Mouse (Mus musculus): ENCODE measurements around the gene Ramac. TPM values are rescaled to one million over a fixed set of nuclear protein-coding genes. Genes with fewer than 3 reads are reported as not detected.

Ramac gene
- polyA plus RNA-seq, 1 experiment from 2014 or later: 102 TPM

- 70% methylated on average over 8 of the region's 8 CpGs for WGBS
- Histone ChIP-seq H3K27ac (no peak overlapping the region), H3K4me1 (peaks cover 6% of the 10 kb centered on the region; the same call in 1 of the 2 replicates), H3K36me3 (no peaks in the 10 kb centered on the region), H3K27me3 (ENCODE audit: insufficient read depth, poor library complexity, severe bottlenecking) (no peaks in the 10 kb centered on the region), H3K4me3 (no peak overlapping the region), H3K9me3 (no peaks in the 10 kb centered on the region)
- DNase-seq (ENCODE audit: low spot score): no peak
Observed at GRCm38 (mm10) chr7:81738720-81739385, 23.9 kb upstream of the Ramac start.

GRCm38 (mm10) chr7:81740010-81740409, 22.7 kb upstream of the Ramac start:
- Histone ChIP-seq H3K9me3 (no peaks in the 10 kb centered on the region), H3K4me3 (no peak overlapping the region), H3K27ac (no peak overlapping the region), H3K36me3 (no peaks in the 10 kb centered on the region), H3K27me3 (ENCODE audit: insufficient read depth, poor library complexity, severe bottlenecking) (no peaks in the 10 kb centered on the region), H3K4me1 (peaks cover 15% of the 10 kb centered on the region; the same call in 1 of the 2 replicates)
- DNase-seq (ENCODE audit: low spot score): no peak
- WGBS: 84% methylated on average over 7 of the region's 7 CpGs

GRCm38 (mm10) chr7:81744145-81744544, 18.6 kb upstream of the Ramac start:
- 60% methylated on average over 4 of the region's 4 CpGs for WGBS
- Histone ChIP-seq H3K4me3 (no peak overlapping the region), H3K9me3 (no peaks in the 10 kb centered on the region), H3K4me1 (peaks cover 15% of the 10 kb centered on the region; the same call in 1 of the 2 replicates), H3K27ac (no peak overlapping the region), H3K36me3 (no peaks in the 10 kb centered on the region), H3K27me3 (ENCODE audit: insufficient read depth, poor library complexity, severe bottlenecking) (no peaks in the 10 kb centered on the region)
- DNase-seq (ENCODE audit: low spot score): peak; percentile 87

GRCm38 (mm10) chr7:81747956-81748355, 14.8 kb upstream of the Ramac start:
- WGBS: 76% methylated on average over 3 of the region's 3 CpGs
- Histone ChIP-seq H3K36me3 (no peaks in the 10 kb centered on the region), H3K4me3 (no peak overlapping the region), H3K9me3 (no peaks in the 10 kb centered on the region), H3K4me1 (peaks cover 10% of the 10 kb centered on the region; the same call in 1 of the 2 replicates), H3K27me3 (ENCODE audit: insufficient read depth, poor library complexity, severe bottlenecking) (no peaks in the 10 kb centered on the region), H3K27ac (no peak overlapping the region)
- DNase-seq (ENCODE audit: low spot score): no peak

GRCm38 (mm10) chr7:81763110-81763845, 553 bp downstream of the Ramac start:
- Histone ChIP-seq H3K9me3 (no peaks in the 10 kb centered on the region), H3K27me3 (ENCODE audit: insufficient read depth, poor library complexity, severe bottlenecking) (no peaks in the 10 kb centered on the region), H3K36me3 (no peaks in the 10 kb centered on the region), H3K27ac (peak overlapping the region; percentile 90), H3K4me3 (peak overlapping the region; percentile 91), H3K4me1 (peaks cover 10% of the 10 kb centered on the region; the same call in 1 of the 2 replicates)
- WGBS: 1% methylated on average over 60 of the region's 60 CpGs
- DNase-seq (ENCODE audit: low spot score): no peak

- Histone ChIP-seq H3K27me3 (ENCODE audit: insufficient read depth, poor library complexity, severe bottlenecking) (no peaks in the 10 kb centered on the region), H3K9me3 (no peaks in the 10 kb centered on the region), H3K4me3 (no peak overlapping the region), H3K27ac (0 out of 2 replicates have a peak overlapping the region, but pooled peaks have one; percentile 29), H3K4me1 (peaks cover 8% of the 10 kb centered on the region), H3K36me3 (peaks cover 8% of the 10 kb centered on the region; the same call in 1 of the 2 replicates)
- 66% methylated on average over 10 of the region's 10 CpGs for WGBS
- no peak for DNase-seq (ENCODE audit: low spot score)
Observed at GRCm38 (mm10) chr7:81772786-81773539, 10.2 kb downstream of the Ramac start.

GRCm38 (mm10) chr7:81775325-81775724, 12.6 kb downstream of the Ramac start:
- 80% methylated on average over 5 of the region's 5 CpGs for WGBS
- Histone ChIP-seq H3K27ac (no peak overlapping the region), H3K4me1 (peaks cover 8% of the 10 kb centered on the region), H3K4me3 (no peak overlapping the region), H3K9me3 (no peaks in the 10 kb centered on the region), H3K27me3 (ENCODE audit: insufficient read depth, poor library complexity, severe bottlenecking) (no peaks in the 10 kb centered on the region), H3K36me3 (peaks cover 24% of the 10 kb centered on the region)
- no peak for DNase-seq (ENCODE audit: low spot score)

GRCm38 (mm10) chr7:81777667-81778218, 15.0 kb downstream of the Ramac start:
- Histone ChIP-seq H3K4me3 (no peak overlapping the region), H3K36me3 (peaks cover 42% of the 10 kb centered on the region), H3K4me1 (peaks cover 5% of the 10 kb centered on the region), H3K27me3 (ENCODE audit: insufficient read depth, poor library complexity, severe bottlenecking) (no peaks in the 10 kb centered on the region), H3K27ac (no peak overlapping the region), H3K9me3 (no peaks in the 10 kb centered on the region)
- no peak for DNase-seq (ENCODE audit: low spot score)
- WGBS: 73% methylated on average over 10 of the region's 10 CpGs

GRCm38 (mm10) chr7:81788536-81788935, 25.8 kb downstream of the Ramac start:
- H3K4me1 ChIP-seq: peaks cover 12% of the 10 kb centered on the region
- 11% methylated on average over 5 of the region's 5 CpGs for WGBS
- H3K27me3 ChIP-seq (ENCODE audit: insufficient read depth, poor library complexity, severe bottlenecking): no peaks in the 10 kb centered on the region
- H3K9me3 ChIP-seq: no peaks in the 10 kb centered on the region
- peak overlapping the region; percentile 97 for H3K27ac ChIP-seq
- H3K4me3 ChIP-seq: peak overlapping the region; percentile 76
- H3K36me3 ChIP-seq: peaks cover 36% of the 10 kb centered on the region
- no peak for DNase-seq (ENCODE audit: low spot score)

- under 1% methylated on average over 38 of the region's 38 CpGs for WGBS
Observed at GRCm38 (mm10) chr7:81789095-81789757, 26.5 kb downstream of the Ramac start, which contains the start of gene 3110040N11Rik. 3110040N11Rik (minus strand) TSS chr7:81789478.

GRCm38 (mm10) chr7:81806067-81806466, 43.3 kb downstream of the Ramac start:
- Histone ChIP-seq H3K27me3 (ENCODE audit: insufficient read depth, poor library complexity, severe bottlenecking) (no peaks in the 10 kb centered on the region), H3K4me1 (peaks cover 6% of the 10 kb centered on the region; the same call in 1 of the 2 replicates), H3K4me3 (no peak overlapping the region), H3K36me3 (peaks cover 42% of the 10 kb centered on the region), H3K9me3 (no peaks in the 10 kb centered on the region), H3K27ac (no peak overlapping the region)
- DNase-seq (ENCODE audit: low spot score): no peak
- 49% methylated on average over 5 of the region's 5 CpGs for WGBS

More at GRCm38 (mm10) chr7:81789095-81789757, 26.5 kb downstream of the Ramac start, which contains the start of gene 3110040N11Rik:
- Histone ChIP-seq H3K9me3 (no peaks in the 10 kb centered on the region), H3K4me1 (peaks cover 12% of the 10 kb centered on the region), H3K36me3 (peaks cover 39% of the 10 kb centered on the region), H3K4me3 (peak within 1 kb of the TSS; percentile 76), H3K27ac (peak within 1 kb of the TSS; percentile 97), H3K27me3 (ENCODE audit: insufficient read depth, poor library complexity, severe bottlenecking) (no peaks in the 10 kb centered on the region)
- peak; percentile 95 for DNase-seq (ENCODE audit: low spot score)
